Mouse (Mus musculus): ENCODE results near the gene Gm42688.

DNA sequence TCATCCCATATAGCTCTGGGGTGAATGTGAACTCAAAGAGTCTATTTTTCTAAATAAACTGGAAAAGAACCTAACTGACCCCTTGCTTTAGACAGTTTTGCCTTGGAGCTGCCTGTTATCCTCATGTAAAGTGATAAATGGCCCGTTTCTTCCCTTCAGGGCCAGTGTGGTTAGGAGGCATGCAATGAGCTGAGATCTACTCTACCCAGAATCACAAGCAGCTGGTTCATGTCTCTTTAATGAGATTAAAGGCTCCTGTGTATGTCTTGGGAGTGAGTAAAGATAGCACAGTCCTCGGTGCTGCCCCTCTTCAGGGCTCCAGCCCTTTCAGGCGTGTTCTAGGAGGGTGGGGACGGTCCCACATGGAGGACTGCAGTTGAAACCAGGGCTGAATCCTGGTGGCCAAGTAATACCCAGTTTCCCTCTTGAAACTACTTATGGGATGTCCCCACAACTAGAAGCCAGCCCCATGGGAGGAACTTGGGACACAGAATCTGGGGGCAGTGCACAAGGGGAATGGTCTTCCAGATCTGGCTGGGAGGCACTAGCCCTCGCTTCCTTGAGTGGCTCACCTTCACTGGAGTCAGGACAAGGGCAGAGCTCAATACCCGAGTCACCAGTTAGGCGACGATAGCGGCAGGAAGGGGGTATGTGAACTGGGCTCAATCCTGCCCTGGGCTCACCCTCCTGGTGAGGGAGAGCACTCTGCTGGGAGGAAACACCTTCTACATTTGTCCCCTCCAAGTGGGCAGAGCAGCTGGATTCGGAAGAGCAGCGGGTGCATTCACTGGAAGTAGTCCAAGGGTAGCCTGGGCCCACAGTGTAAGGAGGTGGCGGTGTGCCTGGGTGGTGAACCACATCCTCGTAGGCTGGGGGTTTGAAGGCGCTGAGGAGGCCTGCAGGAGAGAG is 17.7 kb downstream of the Gm42688 start:
- TF ChIP-seq CTCF (conservative IDR thresholded peaks at IDR 0.05; ENCODE audit: low read length) (no peak), POU5F1 (IDR thresholded peaks at IDR 0.05; ENCODE audit: borderline replicate concordance, low read length) (no peak)
